Mouse (Mus musculus): ENCODE data around the gene Nup107. TPM values are rescaled to one million over a fixed set of nuclear protein-coding genes. Genes with fewer than 3 reads are reported as not detected.
A peak's percentile ranks its signal among the peaks of the same experiment; 100 is the strongest.

Gene Nup107
- polyA plus RNA-seq, 1 experiment from 2014 or later = 30.0 TPM

- no peak overlapping the region for H3K4me2 ChIP-seq (ENCODE audit: low read depth, low read length)
- no peak for ATAC-seq (ENCODE audit: low read depth)
These were observed 37.1 kb upstream of the Nup107 start for GRCm38 (mm10) chr10:117829472-117830155.

GRCm38 (mm10) chr10:117829022-117829421 lies 36.5 kb upstream of the Nup107 start:
- ATAC-seq (ENCODE audit: low read depth) = no peak
- H3K9ac ChIP-seq (ENCODE audit: low read depth, low read length) = no peak overlapping the region
- no peak overlapping the region for H3K27ac ChIP-seq (ENCODE audit: low read length)
- H3K9me3 ChIP-seq (replicated peaks; ENCODE audit: control insufficient read depth, low read length) = no peaks in the 10 kb centered on the region
- no peak overlapping the region for H3K4me2 ChIP-seq (ENCODE audit: low read depth, low read length)
- no peaks in the 10 kb centered on the region for H3K27me3 ChIP-seq (ENCODE audit: control insufficient read depth, insufficient read depth, low read depth, low read length)
- WGBS (ENCODE audit: insufficient replicate concordance) = 55% methylated on average over 4 of the region's 4 CpGs
- H3K36me3 ChIP-seq (ENCODE audit: control insufficient read depth, insufficient read depth) = no peaks in the 10 kb centered on the region
- H3K4me3 ChIP-seq (ENCODE audit: low read depth, low read length) = no peak overlapping the region
- peaks cover 22% of the 10 kb centered on the region for H3K4me1 ChIP-seq (ENCODE audit: control insufficient read depth, low read depth, low read length)

More at GRCm38 (mm10) chr10:117829472-117830155, 37.1 kb upstream of the Nup107 start:
- H3K27ac ChIP-seq (ENCODE audit: low read length) = no peak overlapping the region
- WGBS (ENCODE audit: insufficient replicate concordance) = 74% methylated on average over 7 of the region's 7 CpGs
- no peak overlapping the region for H3K4me3 ChIP-seq (ENCODE audit: low read depth, low read length)
- no peaks in the 10 kb centered on the region for H3K36me3 ChIP-seq (ENCODE audit: control insufficient read depth, insufficient read depth)
- H3K9ac ChIP-seq (ENCODE audit: low read depth, low read length) = no peak overlapping the region
- no peaks in the 10 kb centered on the region for H3K9me3 ChIP-seq (replicated peaks; ENCODE audit: control insufficient read depth, low read length)
- H3K4me1 ChIP-seq (ENCODE audit: control insufficient read depth, low read depth, low read length) = peaks cover 22% of the 10 kb centered on the region
- H3K27me3 ChIP-seq (ENCODE audit: control insufficient read depth, insufficient read depth, low read depth, low read length) = no peaks in the 10 kb centered on the region

- H3K36me3 ChIP-seq (ENCODE audit: control insufficient read depth, insufficient read depth) = peaks cover 1% of the 10 kb centered on the region; the same call in 1 of the 2 replicates
- peaks cover 22% of the 10 kb centered on the region for H3K4me1 ChIP-seq (ENCODE audit: control insufficient read depth, low read depth, low read length)
- no peaks in the 10 kb centered on the region for H3K27me3 ChIP-seq (ENCODE audit: control insufficient read depth, insufficient read depth, low read depth, low read length)
- H3K4me3 ChIP-seq (ENCODE audit: low read depth, low read length) = no peak overlapping the region
- H3K9ac ChIP-seq (ENCODE audit: low read depth, low read length) = no peak overlapping the region
- WGBS (ENCODE audit: insufficient replicate concordance) = 52% methylated on average over 4 of the region's 4 CpGs
- ATAC-seq (ENCODE audit: low read depth) = no peak
- H3K9me3 ChIP-seq (replicated peaks; ENCODE audit: control insufficient read depth, low read length) = no peaks in the 10 kb centered on the region
- H3K27ac ChIP-seq (ENCODE audit: low read length) = no peak overlapping the region
- no peak overlapping the region for H3K4me2 ChIP-seq (ENCODE audit: low read depth, low read length)
These were observed 36.0 kb upstream of the Nup107 start for GRCm38 (mm10) chr10:117828536-117828935.

- H3K36me3 ChIP-seq (ENCODE audit: control insufficient read depth, insufficient read depth) = peaks cover 24% of the 10 kb centered on the region
- no peak overlapping the region for H3K27ac ChIP-seq (ENCODE audit: low read length)
- H3K4me1 ChIP-seq (ENCODE audit: control insufficient read depth, low read depth, low read length) = peaks cover 17% of the 10 kb centered on the region
- H3K27me3 ChIP-seq (ENCODE audit: control insufficient read depth, insufficient read depth, low read depth, low read length) = no peaks in the 10 kb centered on the region
- no peaks in the 10 kb centered on the region for H3K9me3 ChIP-seq (replicated peaks; ENCODE audit: control insufficient read depth, low read length)
- no peak overlapping the region for H3K9ac ChIP-seq (ENCODE audit: low read depth, low read length)
- ATAC-seq (ENCODE audit: low read depth) = no peak
- no peak overlapping the region for H3K4me2 ChIP-seq (ENCODE audit: low read depth, low read length)
- H3K4me3 ChIP-seq (ENCODE audit: low read depth, low read length) = no peak overlapping the region
- 72% methylated on average over 4 of the region's 4 CpGs for WGBS (ENCODE audit: insufficient replicate concordance)
These were observed 32.1 kb upstream of the Nup107 start for GRCm38 (mm10) chr10:117824647-117825046.

GRCm38 (mm10) chr10:117824139-117824538 lies 31.6 kb upstream of the Nup107 start:
- no peak overlapping the region for H3K9ac ChIP-seq (ENCODE audit: low read depth, low read length)
- WGBS (ENCODE audit: insufficient replicate concordance) = 55% methylated on average over 4 of the region's 4 CpGs
- H3K36me3 ChIP-seq (ENCODE audit: control insufficient read depth, insufficient read depth) = peaks cover 24% of the 10 kb centered on the region
- no peaks in the 10 kb centered on the region for H3K9me3 ChIP-seq (replicated peaks; ENCODE audit: control insufficient read depth, low read length)
- peaks cover 12% of the 10 kb centered on the region for H3K4me1 ChIP-seq (ENCODE audit: control insufficient read depth, low read depth, low read length)
- ATAC-seq (ENCODE audit: low read depth) = peak; percentile 24; the same call in 1 of the 2 replicates
- H3K4me2 ChIP-seq (ENCODE audit: low read depth, low read length) = no peak overlapping the region
- no peaks in the 10 kb centered on the region for H3K27me3 ChIP-seq (ENCODE audit: control insufficient read depth, insufficient read depth, low read depth, low read length)
- no peak overlapping the region for H3K27ac ChIP-seq (ENCODE audit: low read length)
- H3K4me3 ChIP-seq (ENCODE audit: low read depth, low read length) = no peak overlapping the region

- Histone ChIP-seq H3K4me3 (ENCODE audit: low read depth, low read length) (no peak overlapping the region), H3K27ac (ENCODE audit: low read length) (no peak overlapping the region), H3K4me2 (ENCODE audit: low read depth, low read length) (no peak overlapping the region), H3K4me1 (ENCODE audit: control insufficient read depth, low read depth, low read length) (peaks cover 6% of the 10 kb centered on the region), H3K9me3 (replicated peaks; ENCODE audit: control insufficient read depth, low read length) (no peaks in the 10 kb centered on the region), H3K27me3 (ENCODE audit: control insufficient read depth, insufficient read depth, low read depth, low read length) (no peaks in the 10 kb centered on the region), H3K36me3 (ENCODE audit: control insufficient read depth, insufficient read depth) (peaks cover 26% of the 10 kb centered on the region), H3K9ac (ENCODE audit: low read depth, low read length) (no peak overlapping the region)
- 72% methylated on average over 6 of the region's 6 CpGs for WGBS (ENCODE audit: insufficient replicate concordance)
- ATAC-seq (ENCODE audit: low read depth) = no peak
These were observed 30.8 kb upstream of the Nup107 start for GRCm38 (mm10) chr10:117823321-117823720.

GRCm38 (mm10) chr10:117818600-117818999 lies 26.1 kb upstream of the Nup107 start:
- H3K36me3 ChIP-seq (ENCODE audit: control insufficient read depth, insufficient read depth) = peaks cover 47% of the 10 kb centered on the region
- 69% methylated on average over 6 of the region's 6 CpGs for WGBS (ENCODE audit: insufficient replicate concordance)

GRCm38 (mm10) chr10:117816721-117817120 lies 24.2 kb upstream of the Nup107 start:
- WGBS (ENCODE audit: insufficient replicate concordance) = 91% methylated on average over 6 of the region's 6 CpGs

More at GRCm38 (mm10) chr10:117818600-117818999, 26.1 kb upstream of the Nup107 start:
- Histone ChIP-seq H3K4me3 (ENCODE audit: low read depth, low read length) (no peak overlapping the region), H3K9ac (ENCODE audit: low read depth, low read length) (no peak overlapping the region), H3K27ac (ENCODE audit: low read length) (no peak overlapping the region), H3K4me1 (ENCODE audit: control insufficient read depth, low read depth, low read length) (no peaks in the 10 kb centered on the region), H3K4me2 (ENCODE audit: low read depth, low read length) (no peak overlapping the region), H3K27me3 (ENCODE audit: control insufficient read depth, insufficient read depth, low read depth, low read length) (no peaks in the 10 kb centered on the region), H3K9me3 (replicated peaks; ENCODE audit: control insufficient read depth, low read length) (no peaks in the 10 kb centered on the region)
- ATAC-seq (ENCODE audit: low read depth) = no peak

GRCm38 (mm10) chr10:117812501-117812900 lies 20.0 kb upstream of the Nup107 start:
- no peaks in the 10 kb centered on the region for H3K9me3 ChIP-seq (replicated peaks; ENCODE audit: control insufficient read depth, low read length)
- H3K36me3 ChIP-seq (ENCODE audit: control insufficient read depth, insufficient read depth) = peaks cover 27% of the 10 kb centered on the region
- no peak for ATAC-seq (ENCODE audit: low read depth)
- no peaks in the 10 kb centered on the region for H3K4me1 ChIP-seq (ENCODE audit: control insufficient read depth, low read depth, low read length)
- no peak overlapping the region for H3K27ac ChIP-seq (ENCODE audit: low read length)
- no peaks in the 10 kb centered on the region for H3K27me3 ChIP-seq (ENCODE audit: control insufficient read depth, insufficient read depth, low read depth, low read length)
- H3K4me3 ChIP-seq (ENCODE audit: low read depth, low read length) = no peak overlapping the region
- H3K4me2 ChIP-seq (ENCODE audit: low read depth, low read length) = no peak overlapping the region
- no peak overlapping the region for H3K9ac ChIP-seq (ENCODE audit: low read depth, low read length)
- WGBS (ENCODE audit: insufficient replicate concordance) = 72% methylated on average over 2 of the region's 2 CpGs

More at GRCm38 (mm10) chr10:117816721-117817120, 24.2 kb upstream of the Nup107 start:
- Histone ChIP-seq H3K9ac (ENCODE audit: low read depth, low read length) (no peak overlapping the region), H3K4me3 (ENCODE audit: low read depth, low read length) (no peak overlapping the region), H3K27ac (ENCODE audit: low read length) (no peak overlapping the region), H3K36me3 (ENCODE audit: control insufficient read depth, insufficient read depth) (peaks cover 40% of the 10 kb centered on the region), H3K4me1 (ENCODE audit: control insufficient read depth, low read depth, low read length) (no peaks in the 10 kb centered on the region), H3K4me2 (ENCODE audit: low read depth, low read length) (no peak overlapping the region), H3K27me3 (ENCODE audit: control insufficient read depth, insufficient read depth, low read depth, low read length) (no peaks in the 10 kb centered on the region), H3K9me3 (replicated peaks; ENCODE audit: control insufficient read depth, low read length) (no peaks in the 10 kb centered on the region)
- ATAC-seq (ENCODE audit: low read depth) = no peak

Measured in liver, embryonic 16.5 days (tissue).